Mouse (Mus musculus): ENCODE measurements around the gene Npas2.

The Npas2 gene

GRCm38 (mm10) chr1:39212982-39213381, 19.5 kb downstream of the Npas2 start:
- DNase-seq (ENCODE audit: low read depth in 1 of 2, low spot score in 2 of 2): no peak

- DNase-seq (ENCODE audit: low read depth in 1 of 2, low spot score in 2 of 2): no peak
Observed at GRCm38 (mm10) chr1:39217584-39217983, 24.1 kb downstream of the Npas2 start.

GRCm38 (mm10) chr1:39228401-39228800, 34.9 kb downstream of the Npas2 start:
- DNase-seq (ENCODE audit: low read depth in 1 of 2, low spot score in 2 of 2): no peak

GRCm38 (mm10) chr1:39230021-39230420, 36.5 kb downstream of the Npas2 start:
- DNase-seq (ENCODE audit: low read depth in 1 of 2, low spot score in 2 of 2): no peak

- DNase-seq (ENCODE audit: low read depth in 1 of 2, low spot score in 2 of 2): no peak
Observed at GRCm38 (mm10) chr1:39234815-39235449, 41.4 kb downstream of the Npas2 start.

- DNase-seq (ENCODE audit: low read depth in 1 of 2, low spot score in 2 of 2): no peak
Observed at GRCm38 (mm10) chr1:39237503-39238255, 44.1 kb downstream of the Npas2 start.

- no peak for DNase-seq (ENCODE audit: low read depth in 1 of 2, low spot score in 2 of 2)
Observed at GRCm38 (mm10) chr1:39240860-39241584, 47.5 kb downstream of the Npas2 start.

- no peak for DNase-seq (ENCODE audit: low read depth in 1 of 2, low spot score in 2 of 2)
Observed at GRCm38 (mm10) chr1:39244726-39245125, 51.2 kb downstream of the Npas2 start.

GRCm38 (mm10) chr1:39251679-39252078, 58.1 kb downstream of the Npas2 start:
- no peak for DNase-seq (ENCODE audit: low read depth in 1 of 2, low spot score in 2 of 2)

GRCm38 (mm10) chr1:39253771-39254170, 60.2 kb downstream of the Npas2 start:
- DNase-seq (ENCODE audit: low read depth in 1 of 2, low spot score in 2 of 2): no peak

- no peak for DNase-seq (ENCODE audit: low read depth in 1 of 2, low spot score in 2 of 2)
Observed at GRCm38 (mm10) chr1:39256051-39256450, 62.5 kb downstream of the Npas2 start.

- DNase-seq (ENCODE audit: low read depth in 1 of 2, low spot score in 2 of 2): no peak
Observed at GRCm38 (mm10) chr1:39256513-39257330, 63.2 kb downstream of the Npas2 start.

GRCm38 (mm10) chr1:39257331-39257594, 63.7 kb downstream of the Npas2 start:
- DNase-seq (ENCODE audit: low read depth in 1 of 2, low spot score in 2 of 2): no peak

GRCm38 (mm10) chr1:39259668-39260067, 66.1 kb downstream of the Npas2 start:
- no peak for DNase-seq (ENCODE audit: low read depth in 1 of 2, low spot score in 2 of 2)

GRCm38 (mm10) chr1:39260183-39260978, 66.8 kb downstream of the Npas2 start:
- no peak for DNase-seq (ENCODE audit: low read depth in 1 of 2, low spot score in 2 of 2)

- DNase-seq (ENCODE audit: low read depth in 1 of 2, low spot score in 2 of 2): no peak
Observed at GRCm38 (mm10) chr1:39266843-39267512, 73.4 kb downstream of the Npas2 start.

- DNase-seq (ENCODE audit: low read depth in 1 of 2, low spot score in 2 of 2): no peak
Observed at GRCm38 (mm10) chr1:39272976-39273375, 79.4 kb downstream of the Npas2 start.

- no peak for DNase-seq (ENCODE audit: low read depth in 1 of 2, low spot score in 2 of 2)
Observed at GRCm38 (mm10) chr1:39280391-39280790, 86.9 kb downstream of the Npas2 start.

GRCm38 (mm10) chr1:39280989-39281875, 87.7 kb downstream of the Npas2 start:
- no peak for DNase-seq (ENCODE audit: low read depth in 1 of 2, low spot score in 2 of 2)

Measured in monocyte, adult 2 months (primary cell).